In the genomic region with DNA sequence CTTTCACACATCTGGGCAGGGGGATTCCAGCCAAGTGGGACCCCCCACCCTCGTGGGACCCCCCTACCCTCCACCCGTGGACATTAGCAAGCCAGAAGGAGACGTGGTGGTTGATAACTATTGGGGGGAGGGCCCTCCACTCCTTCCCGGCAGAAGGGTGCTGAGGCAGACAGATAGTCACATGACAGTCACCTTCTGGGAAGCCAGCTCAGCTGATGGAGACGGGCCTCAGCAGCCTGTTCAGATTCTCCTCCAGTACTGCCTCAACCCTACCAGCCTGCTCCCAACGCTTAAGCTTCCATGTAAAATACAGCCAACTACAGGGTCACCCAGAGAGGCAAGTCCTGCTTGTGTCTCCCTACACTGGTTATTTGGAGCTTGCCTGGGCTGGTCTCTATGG, we compare ENCODE assay signal across 8 mouse cellular contexts. TPM values are rescaled to one million over a fixed set of nuclear protein-coding genes. Genes with fewer than 3 reads are reported as not detected.
DNase-seq lines count a peak whose midpoint lies in the region; ATAC-seq and TF ChIP-seq lines count a peak whose summit lies in the region.

No protein-coding gene starts in this region.

- peak overlapping the region; percentile 88 for H3K9ac ChIP-seq in lung, embryonic 16.5 days (ENCODE audit: low read length)
- no peak overlapping the region for H3K9ac ChIP-seq in kidney, postnatal 0 days (ENCODE audit: low read depth, low read length)
- H3K9ac ChIP-seq in neural tube, embryonic 15.5 days (replicated peaks), result no peak overlapping the region

- no peaks in the 10 kb centered on the region for H3K36me3 ChIP-seq in heart, embryonic 10.5 days
- H3K36me3 ChIP-seq in lung, embryonic 16.5 days (ENCODE audit: control insufficient read depth, insufficient read depth, low read length), result no peaks in the 10 kb centered on the region
- H3K36me3 ChIP-seq in kidney, postnatal 0 days (ENCODE audit: insufficient read depth, low read length), result no peaks in the 10 kb centered on the region
- H3K36me3 ChIP-seq in neural tube, embryonic 15.5 days, result no peaks in the 10 kb centered on the region

- ATAC-seq in lung, embryonic 16.5 days (ENCODE audit: low read depth), result no peak
- ATAC-seq in kidney, postnatal 0 days (replicated peaks; ENCODE audit: low FRiP score, low read depth), result no peak
- ATAC-seq in neural tube, embryonic 15.5 days (ENCODE audit: low FRiP score), result no peak

- H3K4me3 ChIP-seq in heart, embryonic 10.5 days, result 0 out of 2 replicates have a peak overlapping the region, but pooled peaks have one; percentile 79
- peak overlapping the region; percentile 69 for H3K4me3 ChIP-seq in lung, embryonic 16.5 days (ENCODE audit: low read length)
- H3K4me3 ChIP-seq in kidney, postnatal 0 days (replicated peaks; ENCODE audit: low read depth, low read length), result peak overlapping the region; percentile 60; the same call in 1 of the 2 replicates
- H3K4me3 ChIP-seq in neural tube, embryonic 15.5 days (replicated peaks), result peak overlapping the region; percentile 67

- no peak for TF ChIP-seq CTCF in kidney, postnatal 0 days (IDR thresholded peaks at IDR 0.05; ENCODE audit: low read depth)

- H3K27ac ChIP-seq in heart, embryonic 10.5 days, result no peak overlapping the region
- 0 out of 2 replicates have a peak overlapping the region, but pooled peaks have one; percentile 29 for H3K27ac ChIP-seq in lung, embryonic 16.5 days (ENCODE audit: low read length)
- no peak overlapping the region for H3K27ac ChIP-seq in kidney, postnatal 0 days
- no peak overlapping the region for H3K27ac ChIP-seq in neural tube, embryonic 15.5 days (replicated peaks)

- no peak for DNase-seq in heart, embryonic 10.5 days (ENCODE audit: low spot score)
- no peak for DNase-seq in heart, adult 11 months
- DNase-seq in lung, postnatal 4 days, result no peak
- DNase-seq in kidney, postnatal 0 days (ENCODE audit: low spot score), result no peak
- no peak for DNase-seq in thymus, postnatal 0 days (ENCODE audit: low spot score)
- DNase-seq in embryo, embryonic 10.5 days (ENCODE audit: low spot score), result no peak

- peak overlapping the region; percentile 93 for H3K4me2 ChIP-seq in lung, embryonic 16.5 days (ENCODE audit: low read depth, low read length)
- H3K4me2 ChIP-seq in kidney, postnatal 0 days (ENCODE audit: low read length), result peak overlapping the region; percentile 74
- H3K4me2 ChIP-seq in neural tube, embryonic 15.5 days, result peak overlapping the region; percentile 92

- H3K9me3 ChIP-seq in heart, embryonic 10.5 days, result no peaks in the 10 kb centered on the region
- no peaks in the 10 kb centered on the region for H3K9me3 ChIP-seq in lung, embryonic 16.5 days (ENCODE audit: control insufficient read depth, low read length)
- H3K9me3 ChIP-seq in kidney, postnatal 0 days (replicated peaks; ENCODE audit: low read length), result no peaks in the 10 kb centered on the region
- H3K9me3 ChIP-seq in neural tube, embryonic 15.5 days (replicated peaks), result no peaks in the 10 kb centered on the region

- peaks cover 65% of the 10 kb centered on the region for H3K4me1 ChIP-seq in heart, embryonic 10.5 days
- peaks cover 34% of the 10 kb centered on the region for H3K4me1 ChIP-seq in lung, embryonic 16.5 days (replicated peaks; ENCODE audit: control insufficient read depth, insufficient read depth, low read length)
- peaks cover 24% of the 10 kb centered on the region; the same call in 1 of the 2 replicates for H3K4me1 ChIP-seq in kidney, postnatal 0 days (replicated peaks; ENCODE audit: insufficient read depth, low read length)
- H3K4me1 ChIP-seq in neural tube, embryonic 15.5 days, result peaks cover 49% of the 10 kb centered on the region

- 25% methylated on average over 6 of the region's 6 CpGs for WGBS in heart, embryonic 10.5 days
- WGBS in lung, embryonic 16.5 days, result 29% methylated on average over 6 of the region's 6 CpGs
- WGBS in kidney, postnatal 0 days, result 36% methylated on average over 6 of the region's 6 CpGs
- 28% methylated on average over 6 of the region's 6 CpGs for WGBS in neural tube, embryonic 15.5 days

- H3K27me3 ChIP-seq in heart, embryonic 10.5 days (ENCODE audit: insufficient read depth, poor library complexity, severe bottlenecking), result peaks cover 75% of the 10 kb centered on the region
- peaks cover 51% of the 10 kb centered on the region for H3K27me3 ChIP-seq in lung, embryonic 16.5 days (ENCODE audit: control insufficient read depth, insufficient read depth, low read depth, low read length)
- H3K27me3 ChIP-seq in kidney, postnatal 0 days (ENCODE audit: insufficient read depth, low read length), result no peaks in the 10 kb centered on the region
- H3K27me3 ChIP-seq in neural tube, embryonic 15.5 days (replicated peaks), result peaks cover 42% of the 10 kb centered on the region

RNA-seq across cellular contexts. Expression of a gene that starts 3.6 kb away (rescaled TPM):
- polyA plus RNA-seq in heart, embryonic 10.5 days (2016; fragmentation: Nextera tagmentation; extraction: Ambion mirVana), result 0.95 and 1.9 TPM in 2 replicates
- 7.2 and 7.7 TPM in 2 replicates for polyA plus RNA-seq in lung, embryonic 16.5 days (2015; fragmentation: Nextera tagmentation; extraction: Ambion mirVana)
- polyA plus RNA-seq in kidney, postnatal 0 days (2015; fragmentation: Nextera tagmentation; extraction: Ambion mirVana), result 6.5 and 6.8 TPM in 2 replicates
- 6.5 and 7.0 TPM in 2 replicates for polyA plus RNA-seq in neural tube, embryonic 15.5 days (2015; fragmentation: Nextera tagmentation; extraction: Ambion mirVana)
- polyA plus RNA-seq in thymus, postnatal 0 days (2015; fragmentation: Nextera tagmentation; extraction: Ambion mirVana), result 2.2 and 2.7 TPM in 2 replicates

RNA-seq across cellular contexts. Expression of a gene that starts 40.3 kb away (rescaled TPM):
- polyA plus RNA-seq in heart, embryonic 10.5 days (2016; fragmentation: Nextera tagmentation; extraction: Ambion mirVana), result 0.82 and 1.0 TPM in 2 replicates
- 3.1 and 4.3 TPM in 2 replicates for polyA plus RNA-seq in lung, embryonic 16.5 days (2015; fragmentation: Nextera tagmentation; extraction: Ambion mirVana)
- 4.5 and 4.6 TPM in 2 replicates for polyA plus RNA-seq in kidney, postnatal 0 days (2015; fragmentation: Nextera tagmentation; extraction: Ambion mirVana)
- 4.1 and 4.6 TPM in 2 replicates for polyA plus RNA-seq in neural tube, embryonic 15.5 days (2015; fragmentation: Nextera tagmentation; extraction: Ambion mirVana)
- 8.3 and 10.1 TPM in 2 replicates for polyA plus RNA-seq in thymus, postnatal 0 days (2015; fragmentation: Nextera tagmentation; extraction: Ambion mirVana)
